Mouse (Mus musculus): ENCODE results near the gene Prdx6.
A peak's percentile ranks its signal among the peaks of the same experiment; 100 is the strongest.

The Prdx6 gene

DNA sequence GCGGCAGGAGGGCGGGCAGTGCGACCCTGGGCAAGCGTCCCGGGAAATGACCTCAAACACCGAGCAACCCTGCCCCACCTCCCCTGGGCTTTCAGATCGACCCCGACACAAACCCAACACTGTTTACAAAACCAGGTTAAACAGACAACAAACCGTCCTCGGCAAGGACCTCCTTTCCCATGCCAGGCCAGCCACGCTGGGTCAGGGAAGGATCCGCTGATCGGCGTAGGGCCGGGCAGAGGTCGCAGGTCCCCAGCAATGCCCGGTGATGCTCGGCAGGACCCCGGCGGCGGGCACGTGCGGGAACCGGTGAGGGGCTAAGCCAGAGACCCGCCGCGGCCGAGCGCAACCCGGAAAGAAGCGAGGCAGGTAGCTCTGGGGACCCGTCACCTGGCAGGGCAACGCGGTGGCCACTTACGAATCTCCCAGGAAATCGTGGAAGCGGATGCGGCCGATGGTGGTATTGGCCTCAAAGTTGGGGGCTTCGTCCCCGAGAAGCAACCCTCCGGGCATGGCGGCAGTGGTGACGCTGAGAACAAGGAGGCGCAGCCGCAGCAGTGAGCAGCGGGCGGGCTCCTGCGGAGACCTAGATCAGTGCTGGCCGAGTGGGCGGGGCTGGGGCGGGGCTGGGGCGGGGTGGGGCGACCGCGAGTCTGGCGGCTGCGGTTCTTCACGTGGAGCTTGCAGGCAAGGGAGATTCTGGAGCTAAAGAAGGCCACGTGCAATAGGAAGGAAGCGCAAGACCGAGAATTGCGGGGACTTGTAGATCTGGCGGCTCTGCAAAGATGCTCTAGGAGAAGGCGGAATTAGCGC is at the start of gene Prdx6:
Gene Prdx6, minus strand, starts transcription at position 616 of the 813 bp plus-strand sequence.
- peak; percentile 71 for DNase-seq

- no peak for DNase-seq
Measured at GRCm38 (mm10) chr1:161288256-161288655, 37.2 kb upstream of the Prdx6 start.

- DNase-seq, result peak; percentile 61
Measured at GRCm38 (mm10) chr1:161286726-161287310, 35.8 kb upstream of the Prdx6 start.

GRCm38 (mm10) chr1:161281054-161281688 is 30.2 kb upstream of the Prdx6 start:
- DNase-seq, result no peak

DNA sequence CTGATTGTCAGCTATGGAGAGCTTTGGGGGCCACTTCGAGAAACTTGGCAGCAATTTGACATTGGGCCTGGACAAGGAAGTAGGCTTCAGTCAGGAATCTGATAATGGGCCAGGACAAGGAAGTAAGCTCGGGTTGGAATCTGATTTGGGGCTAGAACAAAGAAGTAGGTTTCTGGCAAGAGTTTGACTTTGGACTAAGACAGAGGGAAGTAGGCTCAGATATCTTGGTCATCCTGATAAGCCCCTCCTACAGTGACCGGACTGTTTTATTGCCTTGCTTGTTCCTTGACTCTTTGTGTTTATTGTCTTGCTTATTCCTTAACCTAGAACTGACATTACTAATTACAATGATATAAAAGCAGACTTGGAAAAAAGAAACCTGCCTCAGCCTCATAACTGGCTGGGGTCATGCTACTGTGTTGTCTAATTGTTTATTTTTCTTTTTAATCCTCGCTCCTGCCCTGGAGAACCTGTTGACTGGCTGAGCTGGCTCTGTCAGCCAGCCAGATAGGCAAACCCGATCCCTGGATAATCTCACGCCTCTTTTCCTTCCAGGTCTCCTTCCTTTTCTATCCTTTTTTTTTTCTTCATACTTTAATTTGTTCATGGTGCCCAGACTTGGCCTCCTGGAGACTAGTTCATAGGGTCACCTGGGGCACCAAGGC is 28.4 kb upstream of the Prdx6 start:
- DNase-seq, result no peak

GRCm38 (mm10) chr1:161273486-161273885 is 22.5 kb upstream of the Prdx6 start:
- DNase-seq, result peak; percentile 16

DNA sequence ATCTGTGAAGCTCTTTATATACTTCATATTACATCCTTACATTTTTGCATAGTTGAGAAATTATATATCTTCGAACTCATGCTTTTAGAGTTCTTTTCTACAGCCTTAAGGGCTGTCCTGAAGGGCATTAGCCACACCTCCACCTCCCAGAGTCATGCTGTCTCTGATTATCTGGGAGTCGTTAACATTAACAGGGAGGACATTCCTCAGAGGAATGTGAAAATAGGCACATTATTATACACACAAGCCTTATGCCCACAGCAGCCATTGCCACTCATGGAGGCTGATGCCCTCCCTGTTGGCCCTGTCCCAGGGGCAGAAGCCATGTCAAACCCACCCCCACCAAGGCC is 20.4 kb upstream of the Prdx6 start:
- DNase-seq, result no peak

DNA sequence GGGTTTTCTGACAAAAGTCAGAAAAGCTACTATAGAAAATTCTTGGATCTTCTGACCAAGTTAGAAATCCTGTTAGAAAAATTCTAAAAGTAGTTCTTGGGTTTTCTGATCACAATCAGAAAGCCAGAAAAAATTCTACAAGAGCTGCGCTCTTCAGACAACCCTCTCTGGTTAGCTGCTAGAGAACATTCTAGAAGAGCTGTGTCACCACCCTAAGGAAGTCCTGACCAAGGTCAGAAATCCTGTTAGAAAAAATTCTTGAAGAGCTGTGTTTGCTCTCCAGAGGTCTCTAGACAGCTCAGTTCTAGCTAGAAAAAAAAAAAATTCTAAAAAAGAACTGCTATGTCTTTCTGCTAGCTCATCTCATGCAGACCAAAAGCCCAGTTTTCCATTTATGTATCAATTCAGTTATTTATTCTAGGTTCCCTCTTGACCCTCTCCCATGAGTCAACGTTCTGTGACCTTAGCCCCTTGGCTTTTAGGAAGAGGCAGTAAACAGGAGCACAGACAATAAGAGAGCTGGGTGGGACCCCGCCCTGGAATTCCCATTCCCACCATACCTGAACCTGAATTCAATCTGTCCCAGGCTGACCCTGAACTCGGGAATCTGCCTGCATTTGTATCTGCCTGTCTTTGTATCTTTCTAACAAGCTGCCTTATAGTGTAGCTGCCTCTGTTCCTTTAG is 19.9 kb upstream of the Prdx6 start:
- no peak for DNase-seq

GRCm38 (mm10) chr1:161269346-161269745 is 18.3 kb upstream of the Prdx6 start:
- DNase-seq, result peak; percentile 19

GRCm38 (mm10) chr1:161268884-161269283 is 17.9 kb upstream of the Prdx6 start:
- DNase-seq, result no peak

DNA sequence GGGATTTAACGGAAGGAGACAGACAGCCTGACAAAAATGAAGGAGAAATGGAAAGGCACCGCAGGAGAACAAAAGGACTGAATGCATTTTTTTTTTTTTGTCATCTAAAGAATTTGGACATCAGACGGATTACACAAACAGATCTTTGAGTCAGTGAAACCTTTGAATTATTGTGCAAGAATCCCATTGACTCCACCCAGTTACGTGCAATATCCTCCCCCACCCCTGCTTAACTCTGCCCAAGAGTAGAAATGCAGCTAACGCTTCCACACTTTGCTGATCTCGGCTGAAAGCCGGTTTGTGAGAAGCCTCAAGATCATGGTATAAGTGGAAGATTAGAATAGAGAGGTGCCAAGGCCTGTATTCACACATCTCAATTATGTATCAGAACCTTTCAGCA is 17.1 kb upstream of the Prdx6 start:
- DNase-seq, result no peak

GRCm38 (mm10) chr1:161264961-161265360 is 13.9 kb upstream of the Prdx6 start:
- DNase-seq, result no peak

DNA sequence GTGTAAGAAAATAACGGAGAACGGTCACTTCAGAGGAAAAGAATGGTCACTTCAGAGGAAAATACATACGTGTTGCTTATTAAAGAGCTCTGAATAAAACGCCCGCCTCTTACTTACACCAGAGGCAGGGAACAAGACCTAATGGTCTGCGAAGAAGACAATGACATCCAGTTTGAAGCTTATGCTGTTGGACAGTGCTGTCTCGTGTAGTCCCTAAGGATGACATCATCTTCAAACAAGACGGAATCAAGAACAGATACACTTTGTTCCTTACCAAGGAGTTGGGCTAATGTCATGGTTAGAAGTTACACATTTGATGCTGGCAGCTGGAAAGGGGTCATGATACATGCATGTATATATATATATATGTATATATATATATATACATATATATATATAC is 12.6 kb upstream of the Prdx6 start:
- no peak for DNase-seq

- no peak for DNase-seq
Measured at GRCm38 (mm10) chr1:161262542-161262941, 11.5 kb upstream of the Prdx6 start.

DNA sequence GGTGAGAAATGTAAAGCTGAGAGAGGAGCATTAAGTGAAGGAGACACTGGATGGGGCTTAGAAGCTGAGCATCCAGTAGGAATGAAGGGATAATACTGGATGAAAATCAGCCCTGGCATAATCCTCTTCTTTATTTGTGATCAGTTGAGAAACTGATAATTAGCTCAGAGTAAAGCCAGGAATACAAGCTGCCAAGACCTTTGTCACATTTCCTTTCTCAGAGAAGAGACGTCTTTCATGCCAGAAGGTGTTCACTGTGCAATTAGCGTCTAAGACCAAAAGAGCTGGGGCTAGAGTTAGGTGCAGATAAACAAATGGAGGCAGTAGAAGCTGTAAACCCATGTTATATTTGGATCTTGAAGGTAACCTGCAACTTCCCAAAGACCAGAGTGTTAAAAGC is 9.7 kb upstream of the Prdx6 start:
- DNase-seq, result no peak

DNA sequence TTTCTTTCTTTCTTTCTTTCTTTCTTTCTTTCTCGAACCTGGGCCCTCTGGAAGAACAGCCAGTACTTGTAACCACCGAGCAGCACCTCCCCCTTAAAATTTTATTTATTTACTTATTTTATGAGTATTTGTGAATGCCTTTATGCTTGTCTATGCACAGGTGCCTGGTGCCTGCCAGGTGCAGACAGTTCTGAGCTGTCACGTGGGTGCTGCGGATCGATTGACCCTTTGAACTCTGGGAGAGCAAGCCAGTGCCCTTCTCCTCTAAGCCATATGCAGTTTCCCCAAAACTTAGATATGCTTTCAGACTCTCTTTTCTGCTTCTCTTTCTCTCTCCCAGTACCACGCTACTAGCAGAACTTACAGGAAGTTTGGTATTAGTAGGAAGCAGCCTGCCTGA is 8.1 kb upstream of the Prdx6 start:
- DNase-seq, result no peak

- DNase-seq, result no peak
Measured at GRCm38 (mm10) chr1:161258331-161258730, 7.3 kb upstream of the Prdx6 start.

DNA sequence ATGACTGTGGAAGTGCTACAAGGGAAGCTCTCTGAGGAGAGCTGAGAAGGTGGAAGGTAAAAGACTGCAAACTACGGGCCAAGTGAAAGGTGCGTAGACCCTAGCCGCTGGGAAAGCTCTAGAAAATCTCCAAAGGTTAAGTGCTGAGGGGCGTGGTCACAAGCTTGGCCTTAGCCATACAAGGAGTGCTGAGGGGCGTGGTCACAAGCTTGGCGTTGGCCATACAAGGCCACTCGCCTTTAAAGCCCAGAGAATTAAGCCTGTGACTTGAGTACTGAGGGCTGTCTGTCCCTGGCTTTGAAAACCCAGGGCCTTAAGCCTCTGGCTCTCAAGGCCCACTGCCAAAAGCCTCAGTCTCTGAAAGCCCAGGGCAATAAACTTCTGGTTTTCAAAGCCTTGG is 5.9 kb upstream of the Prdx6 start:
- DNase-seq, result no peak

GRCm38 (mm10) chr1:161254361-161254760 is 3.3 kb upstream of the Prdx6 start:
- DNase-seq, result no peak

- no peak for DNase-seq
Measured at GRCm38 (mm10) chr1:161252901-161253300, 1.9 kb upstream of the Prdx6 start.

GRCm38 (mm10) chr1:161252365-161252764 is 1.3 kb upstream of the Prdx6 start:
- DNase-seq, result no peak

DNA sequence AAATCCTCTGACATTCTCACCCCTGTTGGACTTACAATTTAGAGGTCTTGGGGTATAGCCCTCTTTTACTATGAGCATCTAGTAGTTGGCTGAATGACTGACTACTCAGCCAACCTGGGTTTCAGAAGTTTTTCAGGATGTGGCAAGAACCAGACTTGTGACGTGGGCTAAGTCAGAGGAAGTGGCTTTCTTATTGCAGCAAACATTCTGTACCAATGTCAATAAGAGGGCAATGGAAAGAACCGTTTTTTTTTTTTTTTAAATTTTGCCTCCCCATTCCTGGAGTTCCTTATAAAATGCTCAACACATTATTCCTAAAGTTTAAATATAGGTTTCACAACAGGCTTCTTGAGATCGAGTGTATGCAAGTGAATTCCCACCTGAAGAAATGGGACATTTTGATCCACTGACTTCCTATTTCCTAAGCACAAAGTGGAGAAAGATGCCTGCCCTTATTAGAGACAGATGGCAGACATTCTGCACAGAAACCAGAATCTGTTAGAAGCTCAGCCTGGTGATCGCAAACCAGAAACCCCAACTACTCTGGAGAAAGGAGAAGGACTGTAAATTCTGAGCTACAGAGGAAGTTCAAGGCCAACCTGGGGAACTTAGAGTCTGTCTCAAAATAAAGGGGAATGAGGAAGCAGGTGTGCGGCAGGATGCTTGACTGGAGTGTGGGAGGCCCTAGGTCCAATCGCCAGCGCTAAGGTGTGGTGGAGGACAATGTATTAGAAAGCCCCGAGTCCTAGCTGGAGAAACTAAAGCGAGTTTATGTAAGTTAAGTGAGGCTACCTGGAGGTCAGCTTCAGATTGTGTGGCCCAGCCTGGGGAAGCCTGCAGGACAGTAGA is 622 bp upstream of the Prdx6 start:
- peak; percentile 9 for DNase-seq

Measured in cerebellum, adult 9-10 months (tissue).